Mouse (Mus musculus) neural tube, embryonic 11.5 days (tissue): ENCODE results near the gene BC052040. TPM values are rescaled to one million over a fixed set of nuclear protein-coding genes. Genes with fewer than 3 reads are reported as not detected.
A peak's percentile ranks its signal among the peaks of the same experiment; 100 is the strongest.

ENCODE experiments used
- ATAC-seq: fragments of 200-750 bp; cut with Nextera tagmentation; 2 replicates; pipeline ENCODE4 v1.8.0; 2017; ENCODE audit warnings: moderate number of reproducible peaks, mild to moderate bottlenecking, moderate TSS enrichment, moderate library complexity; ENCODE audit not compliant: insufficient read depth, low FRiP score, low TSS enrichment
- DNase-seq: peaks from one replicate; pipeline ENCODE4 v3.0.0-alpha.2; 2015; ENCODE audit warnings: low spot score
- H3K27ac ChIP-seq: fragments of 300-500 bp; sonication (generic); 2 replicates; pipeline ENCODE4 v1.5.1; 2014; ENCODE audit warnings: low read depth, mild to moderate bottlenecking, low read length
- H3K27me3 ChIP-seq: fragments of 300-500 bp; sonication (generic); 2 replicates; pipeline ENCODE4 v1.6.1; 2014; ENCODE audit warnings: mild to moderate bottlenecking, low read length, mixed read lengths; ENCODE audit not compliant: control insufficient read depth, insufficient read depth
- H3K36me3 ChIP-seq: fragments of 300-500 bp; sonication (generic); 2 replicates; pipeline ENCODE4 v1.6.1; 2014; ENCODE audit warnings: mild to moderate bottlenecking, low read length, moderate library complexity, mixed read lengths; ENCODE audit not compliant: control insufficient read depth, insufficient read depth
- H3K4me1 ChIP-seq: fragments of 300-500 bp; sonication (generic); 2 replicates; pipeline ENCODE4 v1.6.1; 2014; ENCODE audit warnings: low read length, mixed read lengths; ENCODE audit not compliant: control insufficient read depth, insufficient read depth
- H3K4me2 ChIP-seq: fragments of 300-500 bp; sonication (generic); 2 replicates; pipeline ENCODE4 v1.6.1; 2014; ENCODE audit warnings: low read depth, mild to moderate bottlenecking, moderate library complexity
- H3K4me3 ChIP-seq: fragments of 300-500 bp; sonication (generic); 2 replicates; pipeline ENCODE4 v1.5.1; 2014; ENCODE audit warnings: low read depth, low read length
- H3K9ac ChIP-seq: fragments of 300-500 bp; sonication (generic); 2 replicates; pipeline ENCODE4 v1.6.1; 2014; ENCODE audit warnings: mild to moderate bottlenecking, low read length
- H3K9me3 ChIP-seq: fragments of 300-500 bp; sonication (generic); 2 replicates; pipeline ENCODE4 v1.6.1; 2016; ENCODE audit warnings: low read length; ENCODE audit not compliant: control insufficient read depth
- WGBS: fragments of 180-500 bp; shearing (Covaris S2); extraction: QIAGEN DNeasy Blood & Tissue Kit; methylation state at CpG from one replicate; pipeline ENCODE4 v1.1.7; 2014; 5-methylcytosine and 5-hydroxymethylcytosine counted together
- polyA plus RNA-seq: library from polyadenylated mRNA; unstranded; fragments of >200 nt; fragmentation: Nextera tagmentation; extraction: Ambion mirVana; gene quantifications from 2 replicates; pipeline ENCODE4 v1.2.1, GENCODE M21; 2014

The BC052040 gene
- polyA plus RNA-seq, 1 experiment from 2014 or later = 19.9 TPM

- no peak overlapping the region for H3K4me2 ChIP-seq
- H3K4me1 ChIP-seq = no peaks in the 10 kb centered on the region
- H3K27ac ChIP-seq = no peak overlapping the region
- 69% methylated on average over 6 of the region's 6 CpGs for WGBS
- H3K9me3 ChIP-seq = no peaks in the 10 kb centered on the region
- no peak overlapping the region for H3K4me3 ChIP-seq
- H3K27me3 ChIP-seq = no peaks in the 10 kb centered on the region
- no peak overlapping the region for H3K9ac ChIP-seq
- no peaks in the 10 kb centered on the region for H3K36me3 ChIP-seq
- DNase-seq = no peak
- ATAC-seq = no peak
These were observed 18.0 kb upstream of the BC052040 start for GRCm38 (mm10) chr2:115563436-115564093.

- no peaks in the 10 kb centered on the region for H3K27me3 ChIP-seq
- no peak overlapping the region for H3K27ac ChIP-seq
- H3K4me3 ChIP-seq = no peak overlapping the region
- DNase-seq (no peak), ATAC-seq (no peak)
- H3K4me1 ChIP-seq = no peaks in the 10 kb centered on the region
- no peak overlapping the region for H3K9ac ChIP-seq
- no peaks in the 10 kb centered on the region; the same call in 1 of the 2 replicates for H3K36me3 ChIP-seq
- WGBS = 79% methylated on average over 1 of the region's 1 CpGs
- no peaks in the 10 kb centered on the region for H3K9me3 ChIP-seq
- H3K4me2 ChIP-seq = no peak overlapping the region
These were observed 9.5 kb upstream of the BC052040 start for GRCm38 (mm10) chr2:115571996-115572395.

GRCm38 (mm10) chr2:115574802-115575201, 6.7 kb upstream of the BC052040 start:
- DNase-seq (no peak), ATAC-seq (no peak)
- Histone ChIP-seq H3K27me3 (no peaks in the 10 kb centered on the region), H3K9ac (no peak overlapping the region), H3K4me2 (no peak overlapping the region), H3K4me1 (peaks cover 7% of the 10 kb centered on the region), H3K27ac (no peak overlapping the region), H3K4me3 (no peak overlapping the region), H3K36me3 (no peaks in the 10 kb centered on the region), H3K9me3 (no peaks in the 10 kb centered on the region)
- 87% methylated on average over 5 of the region's 5 CpGs for WGBS

GRCm38 (mm10) chr2:115579171-115579900, 2.2 kb upstream of the BC052040 start:
- Histone ChIP-seq H3K4me1 (peaks cover 20% of the 10 kb centered on the region), H3K9ac (0 out of 2 replicates have a peak overlapping the region, but pooled peaks have one; percentile 33), H3K27me3 (no peaks in the 10 kb centered on the region), H3K4me2 (peak overlapping the region; percentile 39), H3K4me3 (no peak overlapping the region), H3K9me3 (no peaks in the 10 kb centered on the region), H3K36me3 (no peaks in the 10 kb centered on the region), H3K27ac (no peak overlapping the region)
- peak; percentile 23 for DNase-seq
- 23% methylated on average over 18 of the region's 18 CpGs for WGBS
- ATAC-seq = no peak

- Histone ChIP-seq H3K4me2 (no peak overlapping the region), H3K27me3 (no peaks in the 10 kb centered on the region), H3K9ac (no peak overlapping the region), H3K4me3 (no peak overlapping the region), H3K27ac (no peak overlapping the region), H3K9me3 (no peaks in the 10 kb centered on the region), H3K4me1 (peaks cover 20% of the 10 kb centered on the region), H3K36me3 (no peaks in the 10 kb centered on the region)
- ATAC-seq (no peak), DNase-seq (no peak)
- 24% methylated on average over 6 of the region's 6 CpGs for WGBS
These were observed 1.5 kb upstream of the BC052040 start for GRCm38 (mm10) chr2:115579976-115580375.

GRCm38 (mm10) chr2:115581989-115582608, 583 bp downstream of the BC052040 start:
- DNase-seq = no peak
- peaks cover 20% of the 10 kb centered on the region for H3K4me1 ChIP-seq

GRCm38 (mm10) chr2:115583776-115584175, 2.3 kb downstream of the BC052040 start:
- Histone ChIP-seq H3K9me3 (no peaks in the 10 kb centered on the region), H3K27ac (no peak overlapping the region), H3K4me1 (peaks cover 20% of the 10 kb centered on the region), H3K4me2 (no peak overlapping the region), H3K9ac (no peak overlapping the region), H3K4me3 (no peak overlapping the region), H3K36me3 (no peaks in the 10 kb centered on the region), H3K27me3 (no peaks in the 10 kb centered on the region)
- no peak for DNase-seq
- ATAC-seq = no peak

More at GRCm38 (mm10) chr2:115581989-115582608, 583 bp downstream of the BC052040 start:
- no peak overlapping the region for H3K27ac ChIP-seq
- no peaks in the 10 kb centered on the region for H3K36me3 ChIP-seq
- H3K27me3 ChIP-seq = no peaks in the 10 kb centered on the region
- peak overlapping the region; percentile 65 for H3K4me3 ChIP-seq
- H3K9ac ChIP-seq = peak overlapping the region; percentile 62
- H3K9me3 ChIP-seq = no peaks in the 10 kb centered on the region
- ATAC-seq = 0 out of 2 replicates have a peak, but pooled peaks have one; percentile 7
- WGBS = 67% methylated on average over 10 of the region's 10 CpGs
- peak overlapping the region; percentile 64 for H3K4me2 ChIP-seq

- no peak overlapping the region for H3K4me2 ChIP-seq
- no peak overlapping the region for H3K27ac ChIP-seq
- no peaks in the 10 kb centered on the region for H3K9me3 ChIP-seq
- no peak overlapping the region for H3K4me3 ChIP-seq
- H3K36me3 ChIP-seq = no peaks in the 10 kb centered on the region
- H3K27me3 ChIP-seq = no peaks in the 10 kb centered on the region
- 89% methylated on average over 2 of the region's 2 CpGs for WGBS
- no peak for DNase-seq
- H3K4me1 ChIP-seq = no peaks in the 10 kb centered on the region
- no peak overlapping the region for H3K9ac ChIP-seq
- no peak for ATAC-seq
These were observed 9.1 kb downstream of the BC052040 start for GRCm38 (mm10) chr2:115590602-115591001.
